Mouse (Mus musculus): Measurements from ENCODE around the gene Pan2. TPM values are rescaled to one million over a fixed set of nuclear protein-coding genes. Genes with fewer than 3 reads are reported as not detected.

The Pan2 gene
- polyA plus RNA-seq, 1 experiment from 2014 or later = 29.9 TPM

DNA sequence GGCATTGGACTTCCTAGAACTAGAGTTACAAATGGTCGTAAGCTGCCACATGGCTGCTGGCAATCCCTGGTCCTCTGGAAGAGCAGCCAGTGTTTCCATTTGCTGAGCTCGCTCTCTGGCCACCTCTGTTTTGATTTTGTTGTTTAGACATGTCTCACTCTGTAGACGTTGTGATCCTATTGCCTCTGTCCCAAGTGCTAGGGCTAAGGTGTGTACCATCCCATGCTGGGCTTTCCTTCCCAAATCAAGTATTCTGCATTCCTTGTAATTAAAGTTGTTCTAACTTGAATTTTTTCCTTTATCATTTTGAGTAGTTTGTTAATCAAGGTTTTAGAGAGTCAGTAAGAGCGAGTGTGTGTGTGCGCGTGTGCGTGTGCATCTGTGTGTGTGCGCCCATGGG is 44.4 kb downstream of the Pan2 start:
- Histone ChIP-seq H3K4me1 (peaks cover 25% of the 10 kb centered on the region), H3K9me3 (no peaks in the 10 kb centered on the region), H3K27ac (no peak overlapping the region), H3K4me3 (no peak overlapping the region), H3K36me3 (peaks cover 35% of the 10 kb centered on the region), H3K27me3 (ENCODE audit: insufficient read depth, poor library complexity, severe bottlenecking) (no peaks in the 10 kb centered on the region)
- 92% methylated on average over 8 of the region's 8 CpGs for WGBS
- DNase-seq (ENCODE audit: low spot score) = no peak

DNA sequence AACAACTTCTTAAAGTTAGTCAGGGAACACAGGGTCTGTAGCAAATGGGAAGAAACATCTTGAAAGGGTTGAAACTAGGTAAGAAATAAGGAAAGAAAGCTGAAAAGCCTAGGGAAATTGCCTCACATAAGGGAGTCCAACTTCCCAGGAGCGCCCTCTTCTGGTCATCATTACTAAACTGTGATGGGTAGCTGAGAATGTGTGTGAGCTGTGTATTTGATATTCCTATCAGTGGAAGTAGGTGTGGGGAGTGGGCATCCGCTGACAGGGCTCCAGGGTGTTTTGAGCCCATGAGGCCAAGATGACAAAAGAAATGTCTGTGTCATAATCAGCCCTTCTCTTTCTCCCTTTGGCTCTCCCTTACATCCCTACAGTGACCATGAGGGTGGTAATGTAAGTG is 55.7 kb downstream of the Pan2 start:
- 47% methylated on average over 2 of the region's 2 CpGs for WGBS
- H3K27ac ChIP-seq = no peak overlapping the region
- DNase-seq (ENCODE audit: low spot score) = no peak

DNA sequence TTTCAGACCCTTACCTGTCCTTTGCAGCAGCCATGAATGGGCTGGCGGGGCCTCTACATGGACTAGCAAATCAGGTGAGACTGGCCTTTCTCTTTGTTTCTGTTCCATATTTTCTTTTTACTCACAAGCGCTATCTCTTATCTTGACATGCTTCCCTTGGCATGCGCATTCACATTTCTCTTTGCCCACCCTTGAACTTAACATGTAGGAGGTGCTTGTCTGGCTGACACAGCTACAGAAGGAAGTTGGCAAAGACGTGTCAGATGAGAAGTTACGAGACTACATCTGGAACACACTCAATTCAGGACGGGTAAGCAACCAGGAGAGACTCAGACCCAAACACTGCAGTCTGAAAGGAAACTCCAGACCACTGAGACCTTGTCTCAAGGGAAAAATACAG is 56.1 kb downstream of the Pan2 start:
- 80% methylated on average over 6 of the region's 6 CpGs for WGBS
- Histone ChIP-seq H3K36me3 (peaks cover 92% of the 10 kb centered on the region), H3K4me3 (no peak overlapping the region), H3K9me3 (no peaks in the 10 kb centered on the region), H3K27ac (no peak overlapping the region), H3K27me3 (ENCODE audit: insufficient read depth, poor library complexity, severe bottlenecking) (no peaks in the 10 kb centered on the region), H3K4me1 (no peaks in the 10 kb centered on the region)
- no peak for DNase-seq (ENCODE audit: low spot score)

More for the DNA sequence above, 55.7 kb downstream of the Pan2 start:
- peaks cover 95% of the 10 kb centered on the region for H3K36me3 ChIP-seq
- no peaks in the 10 kb centered on the region for H3K9me3 ChIP-seq
- H3K4me3 ChIP-seq = no peak overlapping the region
- H3K4me1 ChIP-seq = no peaks in the 10 kb centered on the region
- no peaks in the 10 kb centered on the region for H3K27me3 ChIP-seq (ENCODE audit: insufficient read depth, poor library complexity, severe bottlenecking)

DNA sequence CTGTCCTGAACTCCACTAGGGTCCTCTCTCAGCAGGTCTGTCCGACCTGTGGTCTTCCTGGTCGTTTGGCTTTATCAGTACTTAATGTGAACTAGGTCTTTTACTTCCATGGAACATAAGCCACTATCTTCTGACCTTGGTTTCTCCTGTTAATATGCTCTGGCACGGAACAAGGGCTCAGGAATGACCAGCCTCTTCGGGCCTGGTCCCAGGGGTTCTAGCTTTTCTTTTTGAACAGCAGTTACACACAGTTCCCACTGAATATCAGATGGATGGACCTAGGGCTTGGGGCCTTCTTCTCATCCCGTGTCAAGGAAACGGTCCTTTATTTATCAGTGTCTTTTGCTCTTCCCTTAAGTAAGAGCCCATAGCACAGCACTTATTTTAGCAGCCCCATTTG is 58.7 kb downstream of the Pan2 start:
- no peaks in the 10 kb centered on the region for H3K9me3 ChIP-seq
- H3K36me3 ChIP-seq = peaks cover 80% of the 10 kb centered on the region
- no peak overlapping the region for H3K27ac ChIP-seq
- no peaks in the 10 kb centered on the region for H3K4me1 ChIP-seq
- WGBS = 84% methylated on average over 6 of the region's 6 CpGs
- DNase-seq (ENCODE audit: low spot score) = no peak
- H3K27me3 ChIP-seq (ENCODE audit: insufficient read depth, poor library complexity, severe bottlenecking) = no peaks in the 10 kb centered on the region
- no peak overlapping the region for H3K4me3 ChIP-seq

DNA sequence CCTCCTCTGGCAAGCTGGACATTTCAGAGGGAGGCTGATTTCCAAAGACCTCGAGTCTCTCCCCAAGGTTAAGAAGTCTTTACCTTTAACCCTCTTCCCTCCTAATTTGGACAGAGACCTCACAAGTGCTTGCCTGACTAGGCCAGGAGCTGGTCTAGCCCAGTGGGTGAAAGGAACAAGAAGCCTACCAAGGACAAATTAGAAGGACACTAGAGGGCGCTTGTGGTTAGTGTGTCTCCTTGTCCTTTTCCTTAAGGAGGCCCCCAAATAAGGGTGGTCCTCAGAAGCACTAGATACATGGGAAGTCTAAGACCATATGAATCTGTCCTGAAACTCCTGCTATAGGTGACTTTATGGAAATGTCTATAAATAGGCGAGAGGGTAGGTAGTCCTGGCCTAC is 59.4 kb downstream of the Pan2 start:
- H3K36me3 ChIP-seq = peaks cover 73% of the 10 kb centered on the region
- DNase-seq (ENCODE audit: low spot score) = no peak
- H3K4me1 ChIP-seq = peaks cover 2% of the 10 kb centered on the region; the same call in 1 of the 2 replicates
- no peak overlapping the region for H3K27ac ChIP-seq
- H3K4me3 ChIP-seq = no peak overlapping the region
- no peaks in the 10 kb centered on the region for H3K27me3 ChIP-seq (ENCODE audit: insufficient read depth, poor library complexity, severe bottlenecking)
- H3K9me3 ChIP-seq = no peaks in the 10 kb centered on the region
- 53% methylated on average over 3 of the region's 3 CpGs for WGBS

DNA sequence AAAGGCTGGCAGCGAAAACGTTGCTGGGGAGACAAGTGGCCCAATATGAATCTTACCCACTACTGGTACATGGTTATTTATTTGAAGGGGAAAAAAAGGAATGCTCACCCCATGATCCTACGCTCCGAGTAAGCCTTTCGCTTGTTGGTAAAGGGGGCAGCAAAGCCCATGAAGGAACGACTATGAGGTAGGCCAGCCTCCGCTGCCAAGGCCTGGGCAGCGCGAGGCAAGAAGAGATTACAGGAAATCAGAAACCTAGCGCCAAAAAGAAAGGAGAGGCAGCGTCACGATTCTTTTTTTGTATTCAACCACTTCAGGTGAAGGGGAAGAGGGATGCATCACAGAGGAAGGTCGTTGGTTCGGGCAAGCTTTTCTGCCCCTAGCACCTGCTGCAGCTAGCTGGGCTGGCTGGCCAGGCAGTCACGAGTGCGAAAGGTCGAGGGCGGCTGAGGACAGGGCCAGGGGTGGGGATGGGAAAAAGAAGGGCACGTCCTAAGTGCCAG is 64.8 kb downstream of the Pan2 start:
- peak overlapping the region; percentile 80 for H3K4me3 ChIP-seq
- no peaks in the 10 kb centered on the region for H3K27me3 ChIP-seq (ENCODE audit: insufficient read depth, poor library complexity, severe bottlenecking)
- 17% methylated on average over 19 of the region's 19 CpGs for WGBS
- peaks cover 23% of the 10 kb centered on the region for H3K4me1 ChIP-seq
- no peak for DNase-seq (ENCODE audit: low spot score)
- H3K27ac ChIP-seq = peak overlapping the region; percentile 86
- H3K9me3 ChIP-seq = no peaks in the 10 kb centered on the region
- H3K36me3 ChIP-seq = peaks cover 19% of the 10 kb centered on the region

DNA sequence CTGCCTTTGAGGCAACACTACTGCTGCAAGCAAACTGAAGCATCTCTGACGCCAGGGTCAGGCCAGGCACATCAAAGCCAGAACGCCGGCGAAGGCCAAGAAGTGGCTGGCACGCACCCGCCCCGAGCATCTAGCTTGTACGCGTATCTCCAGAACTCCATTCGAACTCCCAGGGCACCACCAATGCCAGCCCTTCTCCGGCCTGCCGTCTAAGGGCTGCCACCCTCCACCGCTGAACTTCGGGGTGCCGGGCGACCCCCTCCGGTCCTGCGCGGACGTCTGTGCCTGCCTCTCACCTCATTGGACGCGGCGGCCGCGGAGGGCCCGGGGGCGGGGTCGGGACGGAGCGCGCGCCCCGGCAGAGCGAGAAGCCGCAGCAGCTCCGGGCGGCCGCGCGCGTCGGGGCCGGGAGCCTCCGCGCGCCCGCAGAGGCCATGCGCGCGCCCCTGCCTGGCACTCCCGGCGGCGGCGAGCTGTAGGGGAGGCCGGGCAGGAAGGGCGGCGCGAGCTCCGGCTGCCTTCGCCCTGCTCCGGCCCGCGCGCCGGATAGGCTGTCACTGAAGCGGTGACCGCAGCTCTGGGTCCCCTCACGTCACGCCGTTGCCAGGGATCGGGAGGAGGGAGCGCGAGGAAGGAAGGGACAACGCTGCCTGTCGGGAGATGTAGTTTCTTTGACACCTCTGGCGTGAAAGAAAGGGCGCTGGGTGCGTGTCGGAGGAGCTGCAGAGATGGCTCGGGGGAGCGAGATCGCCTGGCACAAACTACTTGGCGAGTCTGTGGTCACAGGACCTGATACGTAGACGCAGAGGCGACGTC is 65.5 kb downstream of the Pan2 start, which contains the start of gene Coq10a:
Gene Coq10a (minus strand): TSS at position 596 of the 816 bp plus-strand sequence.
- Histone ChIP-seq H3K9me3 (no peaks in the 10 kb centered on the region), H3K27ac (peak within 1 kb of the TSS; percentile 86), H3K4me1 (peaks cover 29% of the 10 kb centered on the region), H3K27me3 (ENCODE audit: insufficient read depth, poor library complexity, severe bottlenecking) (no peaks in the 10 kb centered on the region), H3K36me3 (peaks cover 13% of the 10 kb centered on the region), H3K4me3 (peak within 1 kb of the TSS; percentile 80)
- under 1% methylated on average over 87 of the region's 87 CpGs for WGBS
- DNase-seq (ENCODE audit: low spot score) = peak; percentile 96

DNA sequence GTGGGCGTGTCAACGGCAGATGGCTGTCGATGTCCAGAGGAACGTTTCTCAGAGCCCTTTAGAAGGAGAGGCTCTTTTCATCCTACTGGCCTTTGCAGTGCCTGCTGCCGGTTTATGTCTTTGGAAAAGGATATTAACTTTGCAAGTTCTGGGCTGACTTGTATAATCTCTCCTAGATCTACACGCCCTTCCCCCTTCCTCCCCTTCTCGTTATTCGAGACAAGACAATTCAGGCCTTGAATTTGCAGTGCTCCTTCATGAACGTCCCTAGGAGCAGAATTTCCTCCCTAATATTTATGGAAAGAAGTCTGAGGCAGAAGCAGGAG is 66.0 kb downstream of the Pan2 start:
- H3K4me3 ChIP-seq = peak overlapping the region; percentile 80
- H3K36me3 ChIP-seq = peaks cover 11% of the 10 kb centered on the region
- peaks cover 29% of the 10 kb centered on the region for H3K4me1 ChIP-seq
- DNase-seq (ENCODE audit: low spot score) = no peak
- 6% methylated on average over 9 of the region's 9 CpGs for WGBS
- no peaks in the 10 kb centered on the region for H3K27me3 ChIP-seq (ENCODE audit: insufficient read depth, poor library complexity, severe bottlenecking)
- H3K9me3 ChIP-seq = no peaks in the 10 kb centered on the region
- peak overlapping the region; percentile 86 for H3K27ac ChIP-seq

DNA sequence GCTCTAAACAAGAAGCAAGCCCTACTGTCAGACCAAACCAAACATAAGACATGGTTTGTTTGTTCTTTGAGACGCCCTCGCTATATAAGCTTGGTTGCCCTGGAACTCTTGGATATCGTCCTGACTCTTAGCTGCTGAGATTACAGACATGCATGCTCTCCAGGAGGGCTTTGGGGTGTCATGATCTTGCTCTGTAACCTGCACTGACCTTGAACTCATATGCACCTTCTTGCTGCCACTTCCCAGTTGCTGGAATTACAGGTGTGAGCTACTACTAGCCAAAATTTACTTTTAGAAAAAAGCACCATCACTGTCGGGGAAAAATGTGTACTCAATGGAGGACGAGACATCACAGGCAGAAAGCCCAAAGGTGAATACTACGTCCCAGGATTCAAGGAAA is 66.5 kb downstream of the Pan2 start:
- Histone ChIP-seq H3K36me3 (peaks cover 9% of the 10 kb centered on the region), H3K27me3 (ENCODE audit: insufficient read depth, poor library complexity, severe bottlenecking) (no peaks in the 10 kb centered on the region), H3K4me1 (peaks cover 29% of the 10 kb centered on the region), H3K27ac (peak overlapping the region; percentile 86), H3K4me3 (peak overlapping the region; percentile 80), H3K9me3 (no peaks in the 10 kb centered on the region)
- WGBS = 76% methylated on average over 6 of the region's 6 CpGs
- DNase-seq (ENCODE audit: low spot score) = no peak

DNA sequence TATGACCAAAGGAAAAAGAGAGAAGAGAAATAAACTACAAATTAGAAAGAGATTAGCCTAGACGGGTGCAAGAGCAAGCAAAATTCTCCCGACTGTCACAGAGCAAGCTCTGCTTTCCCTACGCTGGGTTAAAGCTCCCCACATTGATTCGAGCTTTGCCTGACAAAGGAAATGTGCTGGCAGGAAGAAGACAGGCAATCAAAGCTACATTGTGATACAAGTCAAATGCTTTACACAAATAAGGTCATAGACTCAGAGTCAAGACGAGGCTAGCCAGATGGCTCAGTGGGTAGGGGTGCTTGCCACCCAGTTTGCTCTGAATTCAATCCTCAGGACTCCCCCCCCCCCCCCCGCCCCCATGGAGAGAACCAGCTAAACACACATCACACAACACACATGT is 66.9 kb downstream of the Pan2 start:
- Histone ChIP-seq H3K9me3 (no peaks in the 10 kb centered on the region), H3K4me1 (peaks cover 29% of the 10 kb centered on the region), H3K4me3 (no peak overlapping the region), H3K36me3 (peaks cover 6% of the 10 kb centered on the region), H3K27me3 (ENCODE audit: insufficient read depth, poor library complexity, severe bottlenecking) (no peaks in the 10 kb centered on the region), H3K27ac (no peak overlapping the region)
- 61% methylated on average over 5 of the region's 6 CpGs for WGBS
- DNase-seq (ENCODE audit: low spot score) = no peak

DNA sequence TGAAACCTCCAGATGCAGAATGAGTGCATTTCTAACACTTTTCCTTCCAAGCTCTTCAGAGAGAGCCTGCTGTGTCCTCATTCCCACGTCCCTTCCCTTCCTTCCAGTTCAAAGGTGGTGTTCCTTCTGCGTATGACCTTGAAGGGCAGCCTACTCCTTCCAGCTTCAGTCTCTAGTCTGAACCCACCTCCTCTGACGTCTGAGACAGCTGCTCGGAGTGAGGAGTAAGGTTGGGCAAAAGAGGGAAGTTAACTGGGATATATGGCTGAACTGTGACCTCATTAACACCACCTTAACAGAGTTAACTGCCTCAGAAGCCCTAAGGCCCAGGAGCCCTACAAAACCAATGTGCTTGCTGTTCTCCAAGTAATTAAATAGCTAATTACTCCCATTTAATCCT is 67.5 kb downstream of the Pan2 start:
- H3K36me3 ChIP-seq = peaks cover under 1% of the 10 kb centered on the region; the same call in 1 of the 2 replicates
- no peaks in the 10 kb centered on the region for H3K9me3 ChIP-seq
- H3K27ac ChIP-seq = no peak overlapping the region
- peaks cover 29% of the 10 kb centered on the region for H3K4me1 ChIP-seq
- 54% methylated on average over 4 of the region's 4 CpGs for WGBS
- DNase-seq (ENCODE audit: low spot score) = no peak
- no peaks in the 10 kb centered on the region for H3K27me3 ChIP-seq (ENCODE audit: insufficient read depth, poor library complexity, severe bottlenecking)
- H3K4me3 ChIP-seq = no peak overlapping the region

Measured in heart, embryonic 10.5 days (tissue).